Mouse (Mus musculus) liver, postnatal 0 days (tissue): Measurements from ENCODE around the gene Cd55.
"Not testable (repeated sequence)": the region's sequence is repeated elsewhere in the genome, so short reads cannot be mapped to it uniquely, and the experiment has no call there.

ENCODE experiments used
- CTCF ChIP-seq: sonication (generic); IDR thresholded peaks from 2 replicates; pipeline ENCODE4 v1.5.1; 2016; ENCODE audit warnings: antibody characterized with exemption, low read depth
- EP300 ChIP-seq: IDR thresholded peaks from 2 replicates; pipeline ENCODE4 v1.6.1; 2016; ENCODE audit warnings: antibody characterized with exemption, low read depth, mild to moderate bottlenecking

GRCm38 (mm10) chr1:130397109-130397508, 65.4 kb downstream of the Cd55 start:
- not testable (repeated sequence) for TF ChIP-seq CTCF, EP300
